Mouse (Mus musculus) gastrocnemius, adult 2 months (tissue): Measurements from ENCODE around the gene Tssk6. TPM values are rescaled to one million over a fixed set of nuclear protein-coding genes. Genes with fewer than 3 reads are reported as not detected.

ENCODE experiments used
- DNase-seq: peaks from one replicate; pipeline ENCODE4 v3.0.0; 2022
- H3K27ac ChIP-seq: fragments of 200-600 bp; 2 replicates; pipeline ENCODE4 v1.8.1; 2022; ENCODE audit warnings: mild to moderate bottlenecking
- H3K4me3 ChIP-seq: fragments of 200-600 bp; 2 replicates; pipeline ENCODE4 v1.8.1; 2022; ENCODE audit warnings: mild to moderate bottlenecking, moderate library complexity
- CTCF ChIP-seq: fragments of 200-600 bp; IDR thresholded peaks from 2 replicates; pipeline ENCODE4 v1.8.1; 2022; ENCODE audit warnings: antibody characterized with exemption, mild to moderate bottlenecking, moderate library complexity
- intact Hi-C: fragments of 180-260 bp; cut with DNase I; formaldehyde crosslinking; loops from one replicate; pipeline ENCODE4 v1.15.1; 2025
- total RNA-seq, 2 experiments: library from RNA; stranded (reverse); gene quantifications; 2 replicates each; pipeline ENCODE4 v1.2.3; 2021

Tssk6 gene
- total RNA-seq, 2 experiments from 2014 or later = not detected

GRCm38 (mm10) chr8:69876967-69877366 is 25.0 kb upstream of the Tssk6 start:
- no peak for TF ChIP-seq CTCF
- peak overlapping the region; percentile 85 for H3K27ac ChIP-seq
- intact Hi-C loops = loop anchor here (10.0 kb wide), 1 partner anchor 252 kb away; the partner anchor contains the start of gene Zfp868
- no peak for DNase-seq
- H3K4me3 ChIP-seq = no peak overlapping the region

- no peak for DNase-seq
- H3K4me3 ChIP-seq = no peak overlapping the region
- peak overlapping the region; percentile 85 for H3K27ac ChIP-seq
- no peak for TF ChIP-seq CTCF
- intact Hi-C loops = loop anchor here (10.0 kb wide), 1 partner anchor 253 kb away; the partner anchor contains the start of gene Zfp868
Observed at GRCm38 (mm10) chr8:69877396-69877795, 24.6 kb upstream of the Tssk6 start.

DNA sequence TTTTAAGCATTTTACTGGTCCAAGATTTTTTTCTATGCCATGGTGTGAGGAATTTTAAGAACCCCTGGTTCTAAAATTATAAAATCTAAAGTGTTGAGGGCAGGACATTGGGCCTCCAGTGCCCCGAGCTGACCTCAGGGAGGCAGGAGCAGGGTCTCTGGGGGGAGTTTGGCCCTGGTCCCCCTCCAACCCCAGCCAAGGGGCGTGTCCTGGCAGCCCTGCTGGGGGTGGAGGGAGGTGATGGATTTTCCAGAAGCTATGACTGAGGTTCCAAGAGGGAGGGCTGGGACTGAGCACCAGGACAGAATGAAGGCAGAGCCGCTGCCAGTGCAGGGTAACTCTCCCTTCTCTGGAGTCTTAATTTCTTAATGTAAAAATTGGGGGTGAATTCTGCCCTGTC is 24.0 kb upstream of the Tssk6 start:
- intact Hi-C loops = loop anchor here (10.0 kb wide), 1 partner anchor 253 kb away; the partner anchor contains the start of gene Zfp868
- peak; percentile 64 for DNase-seq
- no peak for TF ChIP-seq CTCF
- H3K4me3 ChIP-seq = no peak overlapping the region
- H3K27ac ChIP-seq = peak overlapping the region; percentile 85

- intact Hi-C loops = loop anchor here (10.0 kb wide), 1 partner anchor 255 kb away; the partner anchor contains the start of gene Zfp868
- H3K4me3 ChIP-seq = no peak overlapping the region
- TF ChIP-seq CTCF = no peak
Observed at GRCm38 (mm10) chr8:69879678-69880077, 22.3 kb upstream of the Tssk6 start.

DNA sequence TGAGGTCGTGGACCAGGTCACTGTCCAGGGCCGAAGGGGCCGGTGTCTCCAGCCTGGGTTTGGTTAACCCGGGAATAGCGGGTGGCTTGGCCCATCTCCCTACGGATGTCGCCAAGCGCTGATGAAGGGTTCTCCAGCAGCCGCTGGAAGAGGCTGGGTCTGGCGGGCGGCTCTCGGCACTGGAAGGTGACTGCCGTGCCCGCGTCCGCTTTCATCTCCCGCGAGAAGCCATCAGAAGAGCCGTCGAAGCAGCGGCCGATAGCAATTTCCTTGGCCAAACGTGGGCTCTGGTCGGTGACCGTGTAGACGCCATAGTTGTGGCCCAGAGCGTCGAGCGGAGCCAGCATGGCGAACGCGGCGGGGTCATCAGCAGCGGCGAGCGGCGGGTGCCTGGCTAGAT is 21.1 kb upstream of the Tssk6 start:
- no peak overlapping the region for H3K27ac ChIP-seq
- DNase-seq = no peak
- intact Hi-C loops = no loop called here
- TF ChIP-seq CTCF = no peak
- H3K4me3 ChIP-seq = peak overlapping the region; percentile 68

More at GRCm38 (mm10) chr8:69879678-69880077, 22.3 kb upstream of the Tssk6 start:
- no peak overlapping the region for H3K27ac ChIP-seq
- DNase-seq = no peak

DNA sequence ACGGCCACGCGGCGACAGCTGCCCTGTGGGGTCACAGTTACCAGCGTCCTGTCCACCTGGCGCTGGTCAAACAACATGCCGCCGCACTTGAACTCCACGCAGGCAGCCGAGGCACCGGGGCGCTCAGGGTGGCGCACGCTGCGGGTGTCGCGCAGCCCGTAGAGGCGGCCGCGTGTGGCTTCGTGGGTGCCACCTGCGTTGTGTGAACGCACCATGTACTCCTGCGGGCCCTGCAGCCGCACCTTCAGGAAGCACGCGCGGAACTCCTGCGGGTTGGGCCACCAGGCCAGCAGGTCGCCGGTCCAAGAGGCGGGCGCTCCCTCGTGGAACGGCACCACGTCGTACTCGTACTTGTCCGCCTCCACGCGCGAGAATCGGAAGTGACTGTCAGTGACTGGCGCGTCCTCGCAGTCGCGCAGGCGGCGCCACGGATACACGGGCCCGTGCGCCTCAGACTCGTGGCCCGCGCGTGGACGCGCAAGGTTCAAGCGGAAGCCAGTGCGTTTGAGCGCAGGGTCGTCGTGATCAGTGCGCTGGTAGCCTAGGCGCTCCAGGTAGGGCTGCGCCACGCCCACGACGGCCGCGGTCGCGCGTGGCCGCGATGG is 20.6 kb upstream of the Tssk6 start:
- no peak overlapping the region for H3K27ac ChIP-seq
- TF ChIP-seq CTCF = no peak
- intact Hi-C loops = no loop called here
- peak overlapping the region; percentile 68 for H3K4me3 ChIP-seq
- DNase-seq = no peak

DNA sequence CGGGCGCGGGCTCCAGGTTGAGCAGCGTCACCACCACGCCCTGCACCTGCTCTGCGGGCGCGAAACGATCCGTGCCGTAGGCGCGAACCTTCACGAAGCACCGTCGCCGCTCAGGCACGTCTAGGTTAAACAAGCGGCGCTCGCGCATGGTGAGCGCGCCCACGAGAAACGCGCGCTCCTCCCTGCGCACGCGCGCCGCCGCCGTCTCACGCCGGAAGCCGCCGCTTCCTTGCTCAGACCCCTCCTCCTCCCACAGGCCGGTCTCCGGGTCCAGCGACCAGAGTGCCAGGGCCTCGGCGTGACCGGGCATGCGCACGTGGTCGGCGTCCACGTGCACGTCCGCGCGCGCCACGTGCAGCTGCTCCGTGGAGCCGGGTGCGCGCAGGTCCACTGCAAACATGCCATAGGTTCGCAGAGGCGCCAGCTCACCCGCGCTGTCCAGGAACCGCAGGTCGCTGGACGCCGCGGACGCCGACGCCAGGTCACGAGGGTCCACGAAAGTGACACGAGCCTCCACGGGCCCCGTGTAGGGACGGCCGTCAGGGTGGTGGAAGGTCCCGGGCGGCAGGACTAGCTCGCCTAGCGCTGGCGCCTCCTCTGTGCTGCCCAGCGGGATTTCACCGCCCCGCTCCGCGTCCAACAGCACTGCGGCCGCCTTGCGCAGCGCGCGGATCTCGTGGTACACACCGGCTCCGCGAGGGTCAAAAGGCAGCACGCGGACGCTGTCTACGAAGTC is 19.8 kb upstream of the Tssk6 start:
- H3K4me3 ChIP-seq = peak overlapping the region; percentile 68
- peak; percentile 68 for DNase-seq
- no peak overlapping the region for H3K27ac ChIP-seq
- no peak for TF ChIP-seq CTCF
- intact Hi-C loops = no loop called here

DNA sequence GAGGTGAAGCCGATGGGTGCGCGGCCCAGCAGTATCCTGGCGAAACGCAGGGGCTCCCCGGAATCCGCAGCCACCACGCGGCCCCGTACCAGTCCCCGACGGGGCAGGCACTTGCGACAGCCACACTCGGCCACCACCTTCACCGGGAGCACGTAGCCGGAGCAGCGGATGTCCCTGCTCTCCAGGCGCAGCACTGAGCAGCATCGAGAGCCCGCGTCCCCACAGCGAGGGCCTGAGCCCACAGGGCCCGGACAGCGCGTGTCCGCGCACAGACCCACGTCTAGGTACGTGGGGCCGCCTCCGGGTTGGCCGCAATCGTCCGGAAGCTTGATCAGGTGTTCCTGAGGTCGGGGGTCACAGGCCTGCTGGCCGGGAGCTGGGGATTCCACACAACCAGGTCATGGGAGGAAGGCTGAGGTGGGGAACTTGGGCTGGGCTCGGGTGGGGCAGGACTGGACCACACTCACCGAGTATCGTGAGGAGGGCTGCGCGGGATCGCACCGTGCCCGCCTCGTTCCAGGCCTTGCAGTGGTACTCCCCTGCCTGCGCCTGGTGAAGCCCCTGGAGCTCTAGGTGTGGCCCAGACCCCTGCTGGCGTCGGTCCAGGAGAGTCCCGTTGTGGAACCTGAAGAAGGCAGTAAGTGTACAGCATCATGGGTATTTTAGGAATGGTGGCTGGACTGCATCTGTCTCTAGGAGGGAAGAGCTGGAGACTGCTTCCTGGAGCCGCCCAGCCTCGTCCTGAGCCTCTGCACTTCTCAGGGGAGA is 19.0 kb upstream of the Tssk6 start:
- TF ChIP-seq CTCF = no peak
- peak overlapping the region; percentile 68; the same call in 1 of the 2 replicates for H3K4me3 ChIP-seq
- intact Hi-C loops = no loop called here
- no peak for DNase-seq
- no peak overlapping the region for H3K27ac ChIP-seq

DNA sequence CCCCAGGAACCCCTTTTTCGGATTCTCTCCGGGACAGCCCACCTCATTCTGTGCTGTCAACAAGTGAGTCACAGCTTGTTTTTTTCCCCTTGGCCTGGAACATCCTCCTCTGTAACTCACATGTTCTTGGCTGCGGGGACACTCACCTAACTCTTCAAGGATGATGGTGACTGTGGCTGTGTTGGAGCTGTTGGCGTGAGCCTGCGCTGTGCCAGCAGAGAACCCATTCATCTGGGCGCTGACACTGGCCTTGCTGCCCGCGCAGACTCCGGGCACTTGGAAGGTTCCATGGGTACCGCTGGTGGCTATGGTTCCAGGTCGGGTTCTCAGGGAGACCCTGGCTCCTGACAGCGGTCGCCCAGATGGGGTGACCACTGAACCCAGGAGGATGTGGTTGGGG is 17.8 kb upstream of the Tssk6 start:
- no peak for DNase-seq
- no peak overlapping the region for H3K27ac ChIP-seq
- TF ChIP-seq CTCF = no peak
- H3K4me3 ChIP-seq = no peak overlapping the region
- intact Hi-C loops = no loop called here

- Histone ChIP-seq H3K27ac (peak within 1 kb of the TSS; percentile 62), H3K4me3 (peak within 1 kb of the TSS; percentile 72)
- intact Hi-C loops = no loop called here
- DNase-seq = peak; percentile 78
- TF ChIP-seq CTCF = no peak
Observed at GRCm38 (mm10) chr8:69887289-69888243, 14.4 kb upstream of the Tssk6 start, which contains the start of gene Cilp2. Gene Cilp2, minus strand, starts transcription at chr8:69887687.

- Histone ChIP-seq H3K27ac (peak overlapping the region; percentile 62), H3K4me3 (peak overlapping the region; percentile 72)
- no peak for TF ChIP-seq CTCF
- intact Hi-C loops = no loop called here
- peak; percentile 67 for DNase-seq
Observed at GRCm38 (mm10) chr8:69888244-69888866, 13.6 kb upstream of the Tssk6 start.
